Mouse (Mus musculus) olfactory bulb, adult 2 months (tissue): ENCODE data around the gene Casq2. TPM values are rescaled to one million over a fixed set of nuclear protein-coding genes. Genes with fewer than 3 reads are reported as not detected.

Experiments
- H3K27ac ChIP-seq: fragments of 200-500 bp; 2 replicates; pipeline ENCODE4 v1.5.1; 2012; ENCODE audit warnings: low read depth, low read length; ENCODE audit not compliant: insufficient read depth
- H3K4me1 ChIP-seq: fragments of 200-500 bp; 2 replicates; pipeline ENCODE4 v1.6.1; 2012; ENCODE audit warnings: low read length; ENCODE audit not compliant: control insufficient read depth, insufficient read depth
- H3K4me3 ChIP-seq: fragments of 200-500 bp; 2 replicates; pipeline ENCODE4 v1.5.1; 2012; ENCODE audit warnings: mild to moderate bottlenecking, low read depth, low read length, moderate library complexity; ENCODE audit not compliant: insufficient read depth
- CTCF ChIP-seq: fragments of 200-500 bp; IDR thresholded peaks from 2 replicates; pipeline ENCODE4 v1.5.1; 2012; ENCODE audit warnings: low read depth, mild to moderate bottlenecking, low read length, moderate library complexity; ENCODE audit not compliant: insufficient read depth
- POLR2A ChIP-seq: fragments of 200-500 bp; IDR thresholded peaks from 2 replicates; pipeline ENCODE4 v1.6.1; 2012; ENCODE audit warnings: mild to moderate bottlenecking, low read depth, low read length, moderate library complexity; ENCODE audit not compliant: insufficient read depth
- WGBS: fragments of 180-500 bp; shearing (Covaris S2); methylation state at CpG from one replicate; pipeline ENCODE4 v1.1.7; 2018; 5-methylcytosine and 5-hydroxymethylcytosine counted together
- polyA plus RNA-seq: library from polyadenylated mRNA; stranded (reverse); fragments of >200 nt; gene quantifications from 2 replicates; pipeline ENCODE4 v1.2.4, GENCODE M21; 2012; ENCODE audit warnings: low replicate concordance; ENCODE audit not compliant: missing spikeins, insufficient read depth, insufficient read length

Casq2 gene
- polyA plus RNA-seq, 1 experiment: not detected

DNA sequence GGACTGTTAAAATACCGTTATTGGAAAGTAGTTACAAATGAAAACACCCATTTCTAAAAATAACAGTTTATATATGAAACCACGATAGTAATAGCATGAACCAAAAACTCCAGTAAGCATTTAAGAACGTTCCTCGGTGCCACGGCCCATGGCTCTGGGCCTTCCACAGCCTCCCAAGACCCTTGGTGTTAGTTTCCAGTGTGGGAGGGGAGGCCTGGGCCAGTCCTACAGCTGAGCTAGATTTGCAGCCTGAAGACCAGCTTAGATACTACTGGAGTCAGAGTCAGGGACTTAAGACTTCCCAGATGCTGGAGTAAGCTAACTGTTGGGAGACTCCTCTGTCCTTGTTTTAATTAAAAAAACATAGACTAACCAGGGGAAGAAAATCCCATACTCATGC lies 89.9 kb downstream of the Casq2 start:
- TF ChIP-seq CTCF: no peak
- TF ChIP-seq POLR2A: no peak
- Histone ChIP-seq H3K4me3 (no peak overlapping the region), H3K27ac (no peak overlapping the region), H3K4me1 (peaks cover 2% of the 10 kb centered on the region; the same call in 1 of the 2 replicates)
- WGBS: 52% methylated on average over 5 of the region's 5 CpGs

DNA sequence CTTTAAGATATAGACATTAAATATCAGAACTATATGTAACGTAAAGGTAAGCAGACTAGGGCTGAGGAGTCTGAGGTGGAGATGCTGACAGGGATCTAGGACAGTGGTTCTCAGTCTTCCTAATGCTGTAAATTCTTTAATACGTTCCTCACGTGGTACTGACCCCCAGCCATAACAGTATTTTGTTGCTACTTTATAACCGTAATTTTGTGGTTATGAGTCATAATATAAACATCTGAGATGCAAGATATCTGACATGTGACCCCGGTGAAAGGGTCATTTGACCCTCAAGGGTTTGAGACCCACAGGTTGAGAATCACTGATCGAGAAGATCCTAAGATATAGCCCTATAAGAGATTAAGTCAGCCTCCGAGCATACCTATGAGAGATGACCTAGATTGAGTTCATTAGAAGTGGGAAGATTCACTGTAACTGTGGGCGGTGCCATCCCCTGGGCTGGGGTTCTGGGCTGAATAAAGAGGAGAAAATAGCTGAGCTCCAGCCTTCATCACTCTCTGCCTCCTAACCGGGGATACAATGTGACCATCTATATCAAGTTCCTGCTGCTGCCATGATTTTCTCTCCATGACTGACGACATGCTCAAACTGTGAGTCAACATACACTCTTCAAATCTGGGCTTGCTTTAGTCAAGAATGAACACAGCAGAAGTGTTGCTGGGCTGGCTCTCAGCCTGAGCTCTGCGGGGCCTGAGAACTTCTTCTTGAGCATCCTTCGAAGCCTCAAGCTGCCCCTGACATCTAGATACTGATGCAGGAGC lies 91.8 kb downstream of the Casq2 start:
- 99% methylated on average over 12 of the region's 12 CpGs for WGBS

DNA sequence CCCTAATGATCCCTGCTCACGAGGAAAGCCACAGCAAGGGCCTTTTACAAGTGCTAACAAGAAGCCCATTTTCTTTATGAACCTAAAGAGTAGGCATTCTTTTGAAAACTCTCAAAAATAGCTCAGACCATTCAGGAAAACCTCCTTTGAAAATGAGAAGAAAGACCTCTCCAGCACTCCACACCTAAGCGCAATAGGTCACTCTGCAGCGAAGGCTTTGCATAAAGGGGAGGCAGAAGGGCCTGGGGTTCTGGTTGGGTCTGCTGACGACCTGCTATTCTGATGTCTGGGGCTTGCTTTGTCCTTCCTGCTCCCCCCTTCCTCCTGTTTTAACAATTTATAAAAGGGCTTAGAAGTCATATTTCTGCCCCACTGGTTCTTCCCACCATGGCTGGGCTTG lies 93.7 kb downstream of the Casq2 start:
- H3K4me3 ChIP-seq: no peak overlapping the region
- peaks cover 2% of the 10 kb centered on the region; the same call in 1 of the 2 replicates for H3K4me1 ChIP-seq
- 83% methylated on average over 4 of the region's 4 CpGs for WGBS
- TF ChIP-seq POLR2A (no peak), CTCF (no peak)
- H3K27ac ChIP-seq: no peak overlapping the region

More for the DNA sequence above, 91.8 kb downstream of the Casq2 start:
- Histone ChIP-seq H3K4me3 (no peak overlapping the region), H3K27ac (no peak overlapping the region), H3K4me1 (peaks cover 2% of the 10 kb centered on the region; the same call in 1 of the 2 replicates)
- TF ChIP-seq CTCF (no peak), POLR2A (no peak)

DNA sequence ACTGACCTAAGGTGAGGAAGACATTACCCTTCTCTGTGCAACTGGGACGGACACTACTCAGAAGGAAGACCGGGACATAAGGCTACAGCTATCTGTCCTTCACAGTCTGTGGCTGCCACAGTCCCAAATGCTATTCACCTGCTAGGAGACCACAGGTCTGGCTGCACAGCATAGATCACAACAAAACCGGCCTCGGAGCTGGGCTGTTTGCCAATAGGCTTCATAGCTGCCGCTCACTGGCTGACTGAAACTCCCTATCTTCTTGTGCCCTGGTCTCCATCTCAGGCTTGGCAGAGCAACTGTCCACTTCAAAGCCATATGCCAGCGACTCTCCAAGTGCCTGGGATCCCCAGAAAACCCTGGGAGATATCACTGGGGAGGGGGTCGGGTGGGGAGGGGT lies 94.5 kb downstream of the Casq2 start:
- no peak overlapping the region for H3K4me3 ChIP-seq
- WGBS: 48% methylated on average over 7 of the region's 7 CpGs
- TF ChIP-seq CTCF: no peak
- TF ChIP-seq POLR2A: no peak

DNA sequence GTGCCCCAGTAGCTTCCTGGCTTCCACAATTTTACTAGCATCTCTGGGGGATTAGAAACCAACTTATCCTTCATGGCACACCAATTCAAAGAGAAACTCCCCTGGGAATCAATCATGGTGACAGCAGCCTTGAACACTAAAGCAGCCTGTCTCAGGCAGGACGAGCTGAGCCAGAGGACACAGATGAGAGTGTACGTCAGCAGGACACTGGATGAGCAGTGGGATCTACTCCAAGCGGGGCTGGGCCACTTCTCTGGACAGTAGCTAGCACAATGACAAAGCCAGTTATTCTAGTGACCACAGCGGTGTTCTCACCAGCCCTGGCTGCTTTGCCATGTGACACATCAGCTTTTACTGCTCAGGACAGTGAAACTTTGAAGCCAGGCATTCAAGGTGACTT lies 95.0 kb downstream of the Casq2 start:
- Histone ChIP-seq H3K4me1 (peaks cover under 1% of the 10 kb centered on the region; the same call in 1 of the 2 replicates), H3K27ac (no peak overlapping the region), H3K4me3 (no peak overlapping the region)
- 87% methylated on average over 4 of the region's 4 CpGs for WGBS
- no peak for TF ChIP-seq CTCF
- no peak for TF ChIP-seq POLR2A

More for the DNA sequence above, 94.5 kb downstream of the Casq2 start:
- Histone ChIP-seq H3K27ac (no peak overlapping the region), H3K4me1 (peaks cover 2% of the 10 kb centered on the region; the same call in 1 of the 2 replicates)

DNA sequence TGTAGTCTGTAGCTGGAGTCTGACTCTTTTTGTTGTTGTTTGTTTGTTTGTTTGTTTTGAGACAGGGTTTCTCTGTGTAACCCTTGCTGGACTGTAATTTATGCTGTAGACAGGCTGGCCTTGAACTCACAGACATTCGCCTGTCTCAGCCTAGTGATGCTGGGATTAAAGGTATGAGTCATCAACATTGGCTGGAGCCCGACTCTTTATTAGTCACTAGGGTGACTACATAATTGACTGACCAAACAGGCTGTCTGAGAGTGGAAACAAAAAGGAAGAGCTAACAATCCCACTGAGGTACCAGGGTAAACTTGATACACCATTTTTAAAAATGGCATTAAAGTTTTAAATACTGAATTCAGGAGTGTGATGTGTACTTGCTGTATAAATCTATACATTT lies 96.4 kb downstream of the Casq2 start:
- 86% methylated on average over 2 of the region's 2 CpGs for WGBS
- H3K4me1 ChIP-seq: no peaks in the 10 kb centered on the region
- no peak overlapping the region for H3K27ac ChIP-seq
- no peak overlapping the region for H3K4me3 ChIP-seq
- no peak for TF ChIP-seq CTCF

DNA sequence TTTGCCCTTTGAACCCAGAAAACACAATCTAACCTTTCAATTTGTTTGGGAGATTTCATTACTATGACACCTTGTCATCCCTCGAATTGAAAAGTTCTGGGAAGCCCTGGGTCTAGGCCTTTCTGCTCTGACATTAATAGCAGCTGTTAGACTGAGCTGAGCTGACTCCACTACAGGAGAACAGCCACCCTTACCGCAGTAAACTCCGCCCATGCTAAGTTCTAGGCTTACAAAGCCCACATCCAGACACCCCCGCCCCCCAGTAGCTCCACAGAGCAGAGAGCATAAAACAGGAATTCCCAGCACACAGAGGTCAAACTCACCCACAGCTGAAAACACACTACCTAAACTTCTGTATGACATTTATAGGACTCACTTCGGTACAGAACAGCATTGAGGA lies 98.5 kb downstream of the Casq2 start:
- H3K4me1 ChIP-seq: no peaks in the 10 kb centered on the region
- TF ChIP-seq POLR2A: no peak
- TF ChIP-seq CTCF: no peak
- no peak overlapping the region for H3K4me3 ChIP-seq
- no peak overlapping the region for H3K27ac ChIP-seq
- WGBS: 93% methylated on average over 5 of the region's 5 CpGs

DNA sequence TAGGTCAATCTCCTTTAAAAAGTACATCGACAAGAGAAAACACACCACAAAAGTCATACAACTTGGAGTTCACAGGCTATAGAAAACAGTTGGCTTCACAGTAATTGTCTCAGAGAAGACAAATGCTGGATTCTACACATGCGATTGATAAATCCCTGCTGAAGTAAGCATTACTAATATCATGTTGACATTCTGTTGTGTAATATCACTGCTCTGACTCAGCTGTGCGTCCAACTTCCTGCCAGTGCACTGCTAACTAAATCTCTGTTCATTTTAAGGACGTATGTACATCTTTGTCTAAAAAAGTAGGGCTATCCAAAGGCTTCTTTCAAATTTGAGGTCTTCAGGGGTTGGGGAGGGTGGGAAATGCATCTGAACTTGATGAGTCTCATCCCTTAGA lies 101.2 kb downstream of the Casq2 start:
- Histone ChIP-seq H3K4me3 (no peak overlapping the region), H3K27ac (no peak overlapping the region), H3K4me1 (peaks cover 3% of the 10 kb centered on the region; the same call in 1 of the 2 replicates)
- TF ChIP-seq CTCF (no peak), POLR2A (no peak)
- WGBS: 93% methylated on average over 4 of the region's 4 CpGs

DNA sequence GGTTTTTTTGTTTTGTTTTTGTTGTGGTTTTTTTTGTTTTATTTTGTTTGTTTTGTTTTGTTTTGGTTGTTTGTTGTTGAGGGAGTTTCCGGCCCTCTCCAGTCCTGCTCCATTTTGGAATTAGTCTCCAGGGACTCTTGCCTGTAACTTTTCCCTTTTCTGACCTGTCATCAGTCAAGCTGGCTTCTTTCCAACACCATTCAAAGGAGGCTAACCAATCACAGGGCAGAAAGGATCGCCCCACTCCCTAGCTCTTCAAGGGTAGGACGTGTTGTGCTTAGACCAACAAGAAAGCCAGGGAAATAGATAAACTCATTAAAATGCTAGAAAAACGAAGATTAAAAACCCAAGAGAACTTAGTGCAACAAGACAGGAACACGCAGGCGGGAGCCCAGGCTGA lies 102.8 kb downstream of the Casq2 start:
- Histone ChIP-seq H3K4me3 (no peak overlapping the region), H3K27ac (no peak overlapping the region), H3K4me1 (peaks cover 11% of the 10 kb centered on the region; the same call in 1 of the 2 replicates)
- no peak for TF ChIP-seq POLR2A
- no peak for TF ChIP-seq CTCF
- WGBS: 46% methylated on average over 6 of the region's 6 CpGs
